Mouse (Mus musculus): ENCODE results near the gene Avpi1.
A peak's percentile ranks its signal among the peaks of the same experiment; 100 is the strongest.

Gene Avpi1

GRCm38 (mm10) chr19:42144541-42145167, 15.8 kb upstream of the Avpi1 start:
- peak; percentile 96 for DNase-seq (ENCODE audit: low spot score)

- no peak for DNase-seq (ENCODE audit: low spot score)
Measured at GRCm38 (mm10) chr19:42144067-42144466, 15.2 kb upstream of the Avpi1 start.

- DNase-seq (ENCODE audit: low spot score): no peak
Measured at GRCm38 (mm10) chr19:42142757-42143156, 13.9 kb upstream of the Avpi1 start.

- no peak for DNase-seq (ENCODE audit: low spot score)
Measured at GRCm38 (mm10) chr19:42141998-42142397, 13.1 kb upstream of the Avpi1 start.

- no peak for DNase-seq (ENCODE audit: low spot score)
Measured at GRCm38 (mm10) chr19:42139724-42140517, 11.1 kb upstream of the Avpi1 start.

GRCm38 (mm10) chr19:42138517-42139285, 9.8 kb upstream of the Avpi1 start:
- no peak for DNase-seq (ENCODE audit: low spot score)

GRCm38 (mm10) chr19:42137167-42137672, 8.4 kb upstream of the Avpi1 start:
- DNase-seq (ENCODE audit: low spot score): no peak

GRCm38 (mm10) chr19:42136126-42136525, 7.3 kb upstream of the Avpi1 start:
- DNase-seq (ENCODE audit: low spot score): no peak

GRCm38 (mm10) chr19:42135070-42135469, 6.2 kb upstream of the Avpi1 start:
- no peak for DNase-seq (ENCODE audit: low spot score)

GRCm38 (mm10) chr19:42131101-42131500, 2.2 kb upstream of the Avpi1 start:
- no peak for DNase-seq (ENCODE audit: low spot score)

GRCm38 (mm10) chr19:42130294-42130606, 1.4 kb upstream of the Avpi1 start:
- DNase-seq (ENCODE audit: low spot score): no peak

GRCm38 (mm10) chr19:42129509-42130293, 842 bp upstream of the Avpi1 start:
- DNase-seq (ENCODE audit: low spot score): no peak

GRCm38 (mm10) chr19:42128052-42128740, 663 bp downstream of the Avpi1 start:
- DNase-seq (ENCODE audit: low spot score): no peak

GRCm38 (mm10) chr19:42127024-42127423, 1.8 kb downstream of the Avpi1 start:
- no peak for DNase-seq (ENCODE audit: low spot score)

- no peak for DNase-seq (ENCODE audit: low spot score)
Measured at GRCm38 (mm10) chr19:42126219-42126605, 2.6 kb downstream of the Avpi1 start.

GRCm38 (mm10) chr19:42125501-42126218, 3.2 kb downstream of the Avpi1 start:
- no peak for DNase-seq (ENCODE audit: low spot score)

GRCm38 (mm10) chr19:42124684-42125083, 4.2 kb downstream of the Avpi1 start:
- no peak for DNase-seq (ENCODE audit: low spot score)

GRCm38 (mm10) chr19:42120451-42120850, 8.4 kb downstream of the Avpi1 start:
- DNase-seq (ENCODE audit: low spot score): no peak

GRCm38 (mm10) chr19:42118596-42118995, 10.3 kb downstream of the Avpi1 start:
- DNase-seq (ENCODE audit: low spot score): no peak

GRCm38 (mm10) chr19:42118142-42118541, 10.7 kb downstream of the Avpi1 start:
- no peak for DNase-seq (ENCODE audit: low spot score)

All from testis, postnatal 10 days (tissue).